Mouse (Mus musculus) heart, embryonic 13.5 days (tissue): ENCODE results near the gene Antxr1. TPM values are rescaled to one million over a fixed set of nuclear protein-coding genes. Genes with fewer than 3 reads are reported as not detected.

Experiments used
- ATAC-seq: fragments of 200-750 bp; cut with Nextera tagmentation; 2 replicates; pipeline ENCODE4 v1.8.0; 2017; ENCODE audit warnings: moderate TSS enrichment; ENCODE audit not compliant: insufficient number of reproducible peaks, low FRiP score, low TSS enrichment; ENCODE audit errors: extremely low read depth
- H3K27ac ChIP-seq: fragments of 300-500 bp; sonication (generic); replicated peaks from 2 replicates; pipeline ENCODE4 v1.5.1; 2015; ENCODE audit warnings: moderate library complexity, mild to moderate bottlenecking, inconsistent platforms
- H3K27me3 ChIP-seq: fragments of 300-500 bp; sonication (generic); replicated peaks from 2 replicates; pipeline ENCODE4 v1.6.1; 2015; ENCODE audit warnings: mild to moderate bottlenecking, inconsistent platforms
- H3K36me3 ChIP-seq: fragments of 300-500 bp; sonication (generic); 2 replicates; pipeline ENCODE4 v1.6.1; 2015; ENCODE audit warnings: mild to moderate bottlenecking, inconsistent platforms
- H3K4me1 ChIP-seq: fragments of 300-500 bp; sonication (generic); 2 replicates; pipeline ENCODE4 v1.6.1; 2015; ENCODE audit warnings: inconsistent platforms
- H3K4me2 ChIP-seq: fragments of 300-500 bp; sonication (generic); 2 replicates; pipeline ENCODE4 v1.6.1; 2015; ENCODE audit warnings: inconsistent platforms, mild to moderate bottlenecking, moderate library complexity
- H3K4me3 ChIP-seq: fragments of 300-500 bp; sonication (generic); 2 replicates; pipeline ENCODE4 v1.5.1; 2015; ENCODE audit warnings: moderate library complexity, mild to moderate bottlenecking, inconsistent platforms
- H3K9ac ChIP-seq: fragments of 300-500 bp; sonication (generic); 2 replicates; pipeline ENCODE4 v1.6.1; 2015; ENCODE audit warnings: inconsistent platforms, mild to moderate bottlenecking, moderate library complexity
- H3K9me3 ChIP-seq: fragments of 300-500 bp; sonication (generic); 2 replicates; pipeline ENCODE4 v1.6.1; 2016; ENCODE audit warnings: inconsistent platforms
- WGBS: fragments of 180-500 bp; shearing (Covaris S2); methylation state at CpG from one replicate; pipeline ENCODE4 v1.1.7; 2015; ENCODE audit warnings: mixed read lengths; 5-methylcytosine and 5-hydroxymethylcytosine counted together
- polyA plus RNA-seq: library from polyadenylated mRNA; unstranded; fragments of >200 nt; fragmentation: Nextera tagmentation; extraction: Ambion mirVana; gene quantifications from 2 replicates; pipeline ENCODE4 v1.2.1, GENCODE M21; 2015

Antxr1 gene
- polyA plus RNA-seq, 1 experiment from 2014 or later: 4.5 TPM

DNA sequence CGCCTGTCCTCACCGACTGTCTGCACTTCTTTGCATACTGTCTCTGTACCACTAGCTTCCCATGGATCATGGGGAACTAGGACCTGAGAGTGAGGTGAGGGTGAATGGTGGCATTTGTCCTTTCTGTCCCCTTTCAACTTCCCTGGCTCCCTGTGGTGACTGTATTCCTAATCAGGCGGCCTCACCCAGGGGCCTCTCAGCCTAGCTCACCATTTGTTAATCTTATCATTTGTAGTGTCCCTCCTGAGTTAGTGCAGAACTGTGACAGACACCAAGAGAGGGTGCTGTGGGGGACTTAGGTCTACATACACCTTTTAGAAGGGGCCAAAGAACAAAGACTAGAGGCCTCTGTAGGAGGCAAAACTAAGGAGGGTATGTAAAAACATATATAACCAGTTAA lies 151.2 kb downstream of the Antxr1 start:
- H3K27ac ChIP-seq: peak overlapping the region; percentile 89
- WGBS: 44% methylated on average over 3 of the region's 3 CpGs
- no peaks in the 10 kb centered on the region for H3K9me3 ChIP-seq
- 0 out of 2 replicates have a peak, but pooled peaks have one; percentile 57 for ATAC-seq
- peak overlapping the region; percentile 56 for H3K4me2 ChIP-seq
- H3K27me3 ChIP-seq: no peaks in the 10 kb centered on the region
- peaks cover 13% of the 10 kb centered on the region; the same call in 1 of the 2 replicates for H3K36me3 ChIP-seq
- no peak overlapping the region for H3K9ac ChIP-seq
- H3K4me3 ChIP-seq: no peak overlapping the region
- H3K4me1 ChIP-seq: peaks cover 52% of the 10 kb centered on the region

DNA sequence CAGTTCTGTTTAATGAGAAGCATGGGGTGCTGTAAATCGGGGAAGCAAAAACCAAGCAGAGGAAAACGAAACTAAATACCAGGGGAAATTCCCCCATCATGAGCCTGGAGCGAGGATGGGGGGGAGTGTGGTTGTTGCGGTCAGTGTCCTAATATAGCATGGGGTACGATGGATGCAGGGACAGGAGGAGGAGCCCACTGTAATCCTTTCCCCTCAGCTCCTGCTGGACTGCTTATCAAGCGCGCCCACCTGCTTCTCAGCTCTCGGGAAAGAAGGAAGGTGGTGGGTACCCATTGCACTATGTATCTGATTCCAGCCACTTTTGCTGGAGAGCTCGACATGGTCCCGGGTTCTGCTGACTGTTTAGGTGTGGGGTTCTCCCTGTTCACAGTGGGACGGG lies 151.6 kb downstream of the Antxr1 start:
- WGBS: 46% methylated on average over 11 of the region's 11 CpGs
- H3K36me3 ChIP-seq: peaks cover 15% of the 10 kb centered on the region; the same call in 1 of the 2 replicates
- peak overlapping the region; percentile 89 for H3K27ac ChIP-seq
- peaks cover 52% of the 10 kb centered on the region for H3K4me1 ChIP-seq
- H3K9me3 ChIP-seq: no peaks in the 10 kb centered on the region
- no peak overlapping the region for H3K4me3 ChIP-seq
- ATAC-seq: no peak
- H3K9ac ChIP-seq: 0 out of 2 replicates have a peak overlapping the region, but pooled peaks have one; percentile 4
- H3K27me3 ChIP-seq: no peaks in the 10 kb centered on the region
- H3K4me2 ChIP-seq: peak overlapping the region; percentile 56

DNA sequence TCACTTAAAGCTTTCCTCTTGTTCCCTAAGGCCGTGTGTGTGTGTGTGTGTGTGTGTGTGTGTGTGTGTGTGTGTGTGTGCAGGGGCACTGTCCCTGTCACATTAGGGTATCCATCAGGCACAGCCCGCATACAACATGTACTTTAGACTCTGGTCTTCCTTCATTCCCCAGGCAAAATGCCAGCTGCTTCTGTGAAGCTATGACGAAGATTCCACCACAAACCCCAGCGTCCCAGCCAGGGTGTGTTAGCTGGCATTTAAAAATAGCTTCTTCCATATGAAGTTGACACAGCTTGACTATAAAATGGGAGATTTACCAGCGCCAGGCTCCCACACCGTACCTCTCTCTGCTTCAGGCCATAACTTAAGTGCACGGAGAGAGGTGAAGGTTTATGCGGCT lies 152.5 kb downstream of the Antxr1 start:
- no peak for ATAC-seq
- Histone ChIP-seq H3K9ac (0 out of 2 replicates have a peak overlapping the region, but pooled peaks have one; percentile 4), H3K9me3 (no peaks in the 10 kb centered on the region), H3K4me1 (peaks cover 52% of the 10 kb centered on the region), H3K36me3 (peaks cover 24% of the 10 kb centered on the region; the same call in 1 of the 2 replicates), H3K27me3 (no peaks in the 10 kb centered on the region), H3K4me3 (no peak overlapping the region), H3K27ac (peak overlapping the region; percentile 89), H3K4me2 (peak overlapping the region; percentile 56)
- 45% methylated on average over 8 of the region's 8 CpGs for WGBS

DNA sequence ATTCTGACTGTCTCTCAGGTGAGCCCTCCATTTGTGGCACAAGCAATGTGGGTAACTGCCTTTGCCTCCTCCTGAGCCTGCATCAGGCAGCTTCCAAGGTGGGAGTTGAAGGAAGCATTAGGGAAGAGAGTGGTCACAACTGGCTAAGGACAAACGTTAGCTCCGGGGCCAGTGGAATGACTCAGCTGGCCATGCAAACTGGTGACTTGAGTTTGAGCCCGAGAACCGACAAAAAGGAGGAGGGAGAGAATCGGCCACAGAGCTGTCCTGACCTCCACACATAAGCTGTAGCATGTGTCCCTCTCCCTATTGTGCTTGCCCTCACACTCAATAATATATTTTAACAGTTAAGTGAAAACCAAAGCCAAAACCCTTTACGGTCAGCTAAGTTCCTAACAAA lies 152.9 kb downstream of the Antxr1 start:
- Histone ChIP-seq H3K4me1 (peaks cover 51% of the 10 kb centered on the region), H3K27me3 (no peaks in the 10 kb centered on the region), H3K9ac (0 out of 2 replicates have a peak overlapping the region, but pooled peaks have one; percentile 4), H3K9me3 (no peaks in the 10 kb centered on the region), H3K27ac (peak overlapping the region; percentile 89), H3K4me2 (no peak overlapping the region), H3K36me3 (peaks cover 28% of the 10 kb centered on the region), H3K4me3 (no peak overlapping the region)
- no peak for ATAC-seq
- 75% methylated on average over 6 of the region's 6 CpGs for WGBS

DNA sequence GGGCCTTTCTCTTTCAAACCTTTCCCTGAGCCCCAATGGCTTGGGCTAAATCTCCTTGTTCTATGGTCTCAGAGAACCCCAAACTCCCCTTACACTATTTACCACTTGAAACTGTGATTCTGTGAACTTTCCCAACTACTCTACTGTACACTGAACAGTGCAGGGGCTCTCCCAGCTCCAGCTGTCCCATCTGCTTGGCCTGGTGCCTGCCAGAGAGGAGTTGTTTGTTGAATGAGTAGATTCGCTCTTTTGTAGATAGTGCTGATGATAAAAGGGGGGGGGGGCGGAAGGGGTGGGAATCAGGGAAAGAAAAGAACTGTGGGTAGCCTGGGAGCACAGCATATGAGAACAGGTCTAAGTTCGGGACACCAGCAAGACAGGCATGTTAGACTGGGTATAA lies 164.2 kb downstream of the Antxr1 start:
- Histone ChIP-seq H3K9me3 (no peaks in the 10 kb centered on the region), H3K4me2 (no peak overlapping the region), H3K27ac (no peak overlapping the region), H3K36me3 (peaks cover 11% of the 10 kb centered on the region; the same call in 1 of the 2 replicates), H3K4me3 (no peak overlapping the region), H3K27me3 (0 out of 2 replicates have a peak, but pooled peaks cover 3% of the 10 kb centered on the region), H3K9ac (no peak overlapping the region), H3K4me1 (no peaks in the 10 kb centered on the region)
- ATAC-seq: no peak
- WGBS: 66% methylated on average over 3 of the region's 3 CpGs

DNA sequence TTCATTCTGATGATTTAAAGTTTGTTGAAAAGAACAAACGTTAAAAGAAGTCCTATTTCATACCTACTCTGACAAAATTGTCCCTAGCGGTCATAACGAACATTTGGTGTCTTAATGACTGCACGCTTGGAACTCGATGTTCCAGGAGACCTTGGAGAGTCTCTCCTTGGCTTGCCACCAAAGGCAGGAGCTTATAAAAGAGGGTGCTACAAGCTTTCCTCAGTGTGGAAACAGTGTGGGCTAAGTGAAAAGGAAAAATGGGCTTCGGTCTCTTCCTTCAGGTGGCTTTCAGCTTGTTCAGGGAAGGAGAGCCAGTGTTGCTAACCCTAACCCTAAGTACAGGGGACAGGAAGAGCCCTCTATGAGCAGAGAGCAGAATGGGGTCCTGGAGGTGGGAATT lies 164.7 kb downstream of the Antxr1 start:
- Histone ChIP-seq H3K4me3 (no peak overlapping the region), H3K4me1 (peaks cover 4% of the 10 kb centered on the region; the same call in 1 of the 2 replicates), H3K27ac (no peak overlapping the region), H3K36me3 (peaks cover 11% of the 10 kb centered on the region; the same call in 1 of the 2 replicates), H3K9ac (no peak overlapping the region), H3K27me3 (0 out of 2 replicates have a peak, but pooled peaks cover 3% of the 10 kb centered on the region), H3K9me3 (no peaks in the 10 kb centered on the region), H3K4me2 (no peak overlapping the region)
- no peak for ATAC-seq
- 75% methylated on average over 6 of the region's 6 CpGs for WGBS

DNA sequence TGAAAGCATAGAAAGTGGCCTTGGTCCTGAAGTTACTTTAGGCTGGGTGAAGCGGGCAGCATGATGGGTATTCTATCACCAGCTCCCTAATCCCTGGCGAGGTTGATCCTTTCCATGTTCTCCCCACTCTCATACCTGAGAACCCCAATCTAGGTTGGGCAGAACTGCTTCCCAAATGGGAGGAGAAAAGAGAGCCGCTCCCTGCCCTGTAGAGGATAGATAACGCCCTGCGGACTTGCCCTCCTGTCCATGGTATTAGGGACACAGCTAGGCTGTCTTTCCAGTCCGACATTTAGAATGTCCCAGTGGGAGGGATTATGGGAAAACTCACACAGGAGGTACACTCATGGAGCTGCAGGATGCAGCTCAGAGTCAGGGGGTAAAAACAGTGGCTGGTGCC lies 165.3 kb downstream of the Antxr1 start:
- no peaks in the 10 kb centered on the region for H3K9me3 ChIP-seq

DNA sequence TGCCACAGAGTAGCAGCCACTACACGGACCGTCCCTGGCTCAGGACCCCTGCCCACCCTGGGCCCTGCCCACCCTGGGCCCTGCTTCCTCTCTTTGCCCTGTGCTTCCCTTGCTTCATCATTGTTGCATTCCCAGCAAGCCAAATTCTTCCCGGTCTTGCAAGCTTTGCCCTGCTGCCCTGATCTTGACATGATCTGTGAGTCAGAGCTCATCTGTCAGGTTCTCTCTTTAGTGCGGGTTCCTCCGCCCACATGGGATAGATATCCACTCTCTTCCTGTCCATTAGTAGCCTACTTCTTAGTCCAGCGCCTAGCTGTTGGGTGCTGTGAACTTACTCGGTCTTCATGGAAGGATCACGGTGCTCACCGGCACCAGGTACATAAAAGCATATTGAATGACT lies 167.6 kb downstream of the Antxr1 start:
- Histone ChIP-seq H3K36me3 (peaks cover 11% of the 10 kb centered on the region; the same call in 1 of the 2 replicates), H3K4me2 (no peak overlapping the region), H3K4me1 (peaks cover 6% of the 10 kb centered on the region; the same call in 1 of the 2 replicates), H3K27ac (no peak overlapping the region), H3K27me3 (0 out of 2 replicates have a peak, but pooled peaks cover 3% of the 10 kb centered on the region), H3K9me3 (no peaks in the 10 kb centered on the region), H3K9ac (no peak overlapping the region), H3K4me3 (no peak overlapping the region)
- no peak for ATAC-seq
- WGBS: 82% methylated on average over 9 of the region's 9 CpGs

More for the DNA sequence above, 165.3 kb downstream of the Antxr1 start:
- Histone ChIP-seq H3K27ac (no peak overlapping the region), H3K9ac (no peak overlapping the region), H3K36me3 (peaks cover 11% of the 10 kb centered on the region; the same call in 1 of the 2 replicates), H3K4me3 (no peak overlapping the region), H3K4me2 (no peak overlapping the region), H3K27me3 (0 out of 2 replicates have a peak, but pooled peaks cover 3% of the 10 kb centered on the region), H3K4me1 (peaks cover 6% of the 10 kb centered on the region; the same call in 1 of the 2 replicates)
- no peak for ATAC-seq
- 67% methylated on average over 6 of the region's 6 CpGs for WGBS

DNA sequence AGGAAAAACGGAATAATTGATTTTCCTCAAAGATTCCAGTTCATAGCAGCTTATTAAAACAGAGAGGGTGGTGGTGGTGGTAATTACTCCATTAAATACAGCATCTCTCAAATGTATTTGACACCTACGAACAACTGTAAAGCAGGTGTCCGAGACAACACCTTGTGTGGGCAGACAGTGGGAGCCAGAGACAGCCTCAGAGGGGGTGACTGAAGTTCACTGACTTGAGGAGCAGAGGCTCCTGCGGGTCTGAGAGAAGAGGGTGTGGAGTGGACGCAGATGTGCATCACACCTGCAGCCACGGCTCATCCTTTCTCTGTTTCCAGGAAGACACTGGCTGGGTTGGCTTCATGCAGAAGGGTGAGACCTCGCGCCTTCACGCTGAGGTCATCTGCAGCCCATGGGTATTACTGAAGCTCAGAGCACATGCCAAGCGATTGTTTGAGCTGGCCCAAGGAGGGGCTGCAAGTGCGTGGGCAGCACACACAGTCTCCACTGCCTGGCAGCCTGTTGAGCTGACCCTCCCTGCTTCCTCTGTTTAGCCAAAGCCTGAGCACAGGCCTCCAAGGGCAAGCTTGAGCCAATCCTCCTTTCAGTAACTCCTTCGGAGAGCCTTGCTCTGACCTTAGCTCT lies 168.8 kb downstream of the Antxr1 start:
- 84% methylated on average over 12 of the region's 12 CpGs for WGBS

DNA sequence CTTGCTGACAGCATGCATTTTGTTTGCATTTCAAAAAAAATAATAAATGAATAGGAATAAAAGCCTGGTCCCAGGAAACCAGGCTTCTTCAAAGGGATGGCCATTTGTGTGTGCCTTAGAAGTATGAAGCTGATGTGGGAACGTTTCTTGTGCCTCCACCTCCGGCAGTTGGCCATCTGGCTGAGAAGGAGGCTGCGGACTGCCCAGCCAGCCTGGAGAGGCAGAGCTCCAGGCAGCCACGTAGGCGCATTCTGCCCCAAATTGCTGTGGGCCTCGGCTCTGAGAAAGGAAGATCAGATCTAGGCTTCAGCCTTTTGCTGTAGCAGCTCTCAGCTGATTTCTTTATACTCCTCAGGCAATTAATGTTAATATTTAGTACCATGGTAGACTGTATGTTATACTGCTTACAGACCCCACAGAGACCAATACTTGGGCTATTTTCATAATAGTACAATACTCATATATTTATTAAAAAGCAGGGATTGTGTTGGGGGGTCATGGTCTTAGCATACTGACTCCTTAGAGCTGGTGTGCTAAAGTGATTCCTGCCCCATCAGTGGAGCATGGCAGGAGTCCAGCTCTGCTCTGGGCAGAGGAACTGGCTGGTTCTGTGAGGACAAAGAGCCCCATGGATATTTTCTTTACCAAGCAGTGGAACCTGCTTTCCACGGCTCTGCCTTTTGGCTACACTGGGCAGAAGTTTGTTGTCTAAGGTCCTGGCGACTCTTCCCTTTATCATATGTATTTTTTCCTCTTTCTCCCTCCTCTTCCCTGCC lies 169.9 kb downstream of the Antxr1 start:
- H3K9me3 ChIP-seq: no peaks in the 10 kb centered on the region
- H3K36me3 ChIP-seq: 0 out of 2 replicates have a peak, but pooled peaks cover 2% of the 10 kb centered on the region
- H3K4me1 ChIP-seq: peaks cover 20% of the 10 kb centered on the region; the same call in 1 of the 2 replicates
- no peak overlapping the region for H3K9ac ChIP-seq
- H3K4me3 ChIP-seq: no peak overlapping the region
- no peak overlapping the region for H3K27ac ChIP-seq
- 0 out of 2 replicates have a peak, but pooled peaks cover 3% of the 10 kb centered on the region for H3K27me3 ChIP-seq
- ATAC-seq: no peak
- WGBS: 71% methylated on average over 8 of the region's 8 CpGs
- no peak overlapping the region for H3K4me2 ChIP-seq

More for the DNA sequence above, 168.8 kb downstream of the Antxr1 start:
- 0 out of 2 replicates have a peak, but pooled peaks cover 3% of the 10 kb centered on the region for H3K36me3 ChIP-seq
- H3K9me3 ChIP-seq: no peaks in the 10 kb centered on the region
- no peak overlapping the region for H3K27ac ChIP-seq
- H3K27me3 ChIP-seq: 0 out of 2 replicates have a peak, but pooled peaks cover 3% of the 10 kb centered on the region
- no peak overlapping the region for H3K4me3 ChIP-seq
- peaks cover 11% of the 10 kb centered on the region; the same call in 1 of the 2 replicates for H3K4me1 ChIP-seq
- no peak overlapping the region for H3K4me2 ChIP-seq
- no peak for ATAC-seq
- H3K9ac ChIP-seq: no peak overlapping the region
